Mouse (Mus musculus) embryo, embryonic 10.5 days (tissue): ENCODE data around the gene Per2.

ENCODE experiments used
- DNase-seq: peaks from one replicate; pipeline ENCODE4 v3.0.0-alpha.2; 2015; ENCODE audit warnings: low spot score

The Per2 gene

GRCm38 (mm10) chr1:91458223-91458861 lies 782 bp downstream of the Per2 start:
- DNase-seq: no peak

GRCm38 (mm10) chr1:91457698-91458097 lies 1.4 kb downstream of the Per2 start:
- DNase-seq: no peak

- DNase-seq: no peak
Observed at GRCm38 (mm10) chr1:91457116-91457515, 2.0 kb downstream of the Per2 start.

GRCm38 (mm10) chr1:91456301-91456801 lies 2.8 kb downstream of the Per2 start:
- peak; percentile 77 for DNase-seq

- peak; percentile 73 for DNase-seq
Observed at GRCm38 (mm10) chr1:91455661-91456161, 3.4 kb downstream of the Per2 start.

GRCm38 (mm10) chr1:91454927-91455326 lies 4.2 kb downstream of the Per2 start:
- DNase-seq: no peak

- no peak for DNase-seq
Observed at GRCm38 (mm10) chr1:91454366-91454765, 4.8 kb downstream of the Per2 start.

- DNase-seq: no peak
Observed at GRCm38 (mm10) chr1:91453932-91454331, 5.2 kb downstream of the Per2 start.

- no peak for DNase-seq
Observed at GRCm38 (mm10) chr1:91451547-91452084, 7.5 kb downstream of the Per2 start.

- DNase-seq: no peak
Observed at GRCm38 (mm10) chr1:91450851-91451250, 8.3 kb downstream of the Per2 start.

GRCm38 (mm10) chr1:91448688-91449087 lies 10.4 kb downstream of the Per2 start:
- DNase-seq: no peak

GRCm38 (mm10) chr1:91446511-91446910 lies 12.6 kb downstream of the Per2 start:
- DNase-seq: no peak

GRCm38 (mm10) chr1:91446060-91446459 lies 13.1 kb downstream of the Per2 start:
- no peak for DNase-seq

GRCm38 (mm10) chr1:91444841-91445830 lies 14.0 kb downstream of the Per2 start:
- DNase-seq: no peak

GRCm38 (mm10) chr1:91442350-91442990 lies 16.7 kb downstream of the Per2 start:
- DNase-seq: no peak

- DNase-seq: no peak
Observed at GRCm38 (mm10) chr1:91441855-91442254, 17.3 kb downstream of the Per2 start.

- no peak for DNase-seq
Observed at GRCm38 (mm10) chr1:91439776-91440175, 19.3 kb downstream of the Per2 start.

GRCm38 (mm10) chr1:91437573-91437972 lies 21.6 kb downstream of the Per2 start:
- no peak for DNase-seq

- DNase-seq: no peak
Observed at GRCm38 (mm10) chr1:91437083-91437400, 22.1 kb downstream of the Per2 start.

GRCm38 (mm10) chr1:91436380-91437082 lies 22.6 kb downstream of the Per2 start:
- DNase-seq: no peak

GRCm38 (mm10) chr1:91435606-91436130 lies 23.5 kb downstream of the Per2 start:
- DNase-seq: no peak
